Mouse (Mus musculus) kidney, embryonic 14.5 days (tissue): Measurements from ENCODE around the gene Palm. TPM values are rescaled to one million over a fixed set of nuclear protein-coding genes. Genes with fewer than 3 reads are reported as not detected.
A peak's percentile ranks its signal among the peaks of the same experiment; 100 is the strongest.

Source experiments
- ATAC-seq: fragments of 200-750 bp; cut with Nextera tagmentation; 2 replicates; pipeline ENCODE4 v1.8.0; 2017; ENCODE audit warnings: moderate number of reproducible peaks, mild to moderate bottlenecking, moderate TSS enrichment, moderate library complexity; ENCODE audit not compliant: low FRiP score, low TSS enrichment
- H3K27ac ChIP-seq: fragments of 300-500 bp; sonication (generic); 2 replicates; pipeline ENCODE4 v1.5.1; 2014; ENCODE audit warnings: low read depth, mild to moderate bottlenecking, low read length, moderate library complexity, mixed read lengths
- H3K27me3 ChIP-seq: fragments of 300-500 bp; sonication (generic); 2 replicates; pipeline ENCODE4 v1.6.1; 2014; ENCODE audit warnings: mild to moderate bottlenecking, low read length; ENCODE audit not compliant: control insufficient read depth, insufficient read depth
- H3K36me3 ChIP-seq: fragments of 300-500 bp; sonication (generic); 2 replicates; pipeline ENCODE4 v1.6.1; 2014; ENCODE audit warnings: low read length, mixed read lengths; ENCODE audit not compliant: control insufficient read depth, insufficient read depth
- H3K4me1 ChIP-seq: fragments of 300-500 bp; sonication (generic); 2 replicates; pipeline ENCODE4 v1.6.1; 2014; ENCODE audit warnings: low read length, mixed read lengths; ENCODE audit not compliant: control insufficient read depth, insufficient read depth
- H3K4me2 ChIP-seq: fragments of 300-500 bp; sonication (generic); replicated peaks from 2 replicates; pipeline ENCODE4 v1.6.1; 2014; ENCODE audit warnings: low read depth, mild to moderate bottlenecking, low read length
- H3K4me3 ChIP-seq: fragments of 300-500 bp; sonication (generic); 2 replicates; pipeline ENCODE4 v1.5.1; 2014; ENCODE audit warnings: mild to moderate bottlenecking, low read length
- H3K9ac ChIP-seq: fragments of 300-500 bp; sonication (generic); 2 replicates; pipeline ENCODE4 v1.6.1; 2014; ENCODE audit warnings: low read depth, mild to moderate bottlenecking, low read length, moderate library complexity
- H3K9me3 ChIP-seq: fragments of 300-500 bp; sonication (generic); 2 replicates; pipeline ENCODE4 v1.6.1; 2016; ENCODE audit warnings: low read length; ENCODE audit not compliant: control insufficient read depth
- WGBS: fragments of 180-500 bp; shearing (Covaris S2); extraction: QIAGEN DNeasy Blood & Tissue Kit; methylation state at CpG from one replicate; pipeline ENCODE4 v1.1.7; 2014; 5-methylcytosine and 5-hydroxymethylcytosine counted together
- polyA plus RNA-seq: library from polyadenylated mRNA; unstranded; fragments of >200 nt; fragmentation: Nextera tagmentation; extraction: Ambion mirVana; gene quantifications from 2 replicates; pipeline ENCODE4 v1.2.1, GENCODE M21; 2014

The Palm gene
- polyA plus RNA-seq, 1 experiment from 2014 or later = 136 TPM

GRCm38 (mm10) chr10:79767372-79768244, 25.8 kb upstream of the Palm start:
- H3K4me2 ChIP-seq = peak overlapping the region; percentile 96
- peaks cover 3% of the 10 kb centered on the region; the same call in 1 of the 2 replicates for H3K36me3 ChIP-seq
- H3K27me3 ChIP-seq = no peaks in the 10 kb centered on the region
- H3K27ac ChIP-seq = peak overlapping the region; percentile 82; the same call in 1 of the 2 replicates
- peak overlapping the region; percentile 67 for H3K4me3 ChIP-seq
- H3K4me1 ChIP-seq = peaks cover 25% of the 10 kb centered on the region
- 10% methylated on average over 40 of the region's 40 CpGs for WGBS
- H3K9ac ChIP-seq = peak overlapping the region; percentile 38
- peak; percentile 88 for ATAC-seq
- no peaks in the 10 kb centered on the region; the same call in 1 of the 2 replicates for H3K9me3 ChIP-seq

GRCm38 (mm10) chr10:79768400-79768799, 25.0 kb upstream of the Palm start:
- Histone ChIP-seq H3K4me1 (peaks cover 25% of the 10 kb centered on the region), H3K27me3 (no peaks in the 10 kb centered on the region), H3K36me3 (0 out of 2 replicates have a peak, but pooled peaks cover 3% of the 10 kb centered on the region), H3K4me3 (no peak overlapping the region), H3K4me2 (no peak overlapping the region), H3K9ac (no peak overlapping the region), H3K9me3 (no peaks in the 10 kb centered on the region; the same call in 1 of the 2 replicates), H3K27ac (no peak overlapping the region)
- WGBS = under 1% methylated on average over 5 of the region's 5 CpGs
- no peak for ATAC-seq

GRCm38 (mm10) chr10:79769329-79769728, 24.0 kb upstream of the Palm start:
- H3K36me3 ChIP-seq = 0 out of 2 replicates have a peak, but pooled peaks cover 3% of the 10 kb centered on the region
- no peaks in the 10 kb centered on the region; the same call in 1 of the 2 replicates for H3K9me3 ChIP-seq
- no peak overlapping the region for H3K9ac ChIP-seq
- 17% methylated on average over 4 of the region's 4 CpGs for WGBS
- no peaks in the 10 kb centered on the region for H3K27me3 ChIP-seq
- no peak overlapping the region for H3K4me3 ChIP-seq
- ATAC-seq = no peak
- no peak overlapping the region for H3K4me2 ChIP-seq
- H3K27ac ChIP-seq = no peak overlapping the region
- peaks cover 25% of the 10 kb centered on the region for H3K4me1 ChIP-seq

- peaks cover 11% of the 10 kb centered on the region for H3K4me1 ChIP-seq
- H3K27me3 ChIP-seq = no peaks in the 10 kb centered on the region
- no peak overlapping the region for H3K27ac ChIP-seq
- H3K9me3 ChIP-seq = no peaks in the 10 kb centered on the region; the same call in 1 of the 2 replicates
- no peak overlapping the region for H3K4me3 ChIP-seq
- no peaks in the 10 kb centered on the region for H3K36me3 ChIP-seq
- 94% methylated on average over 3 of the region's 3 CpGs for WGBS
- ATAC-seq = no peak
- no peak overlapping the region for H3K9ac ChIP-seq
- H3K4me2 ChIP-seq = no peak overlapping the region
Measured at GRCm38 (mm10) chr10:79772320-79772719, 21.1 kb upstream of the Palm start.

- no peak overlapping the region for H3K27ac ChIP-seq
- H3K4me2 ChIP-seq = no peak overlapping the region
- H3K36me3 ChIP-seq = no peaks in the 10 kb centered on the region
- peaks cover 15% of the 10 kb centered on the region for H3K4me1 ChIP-seq
- no peak overlapping the region for H3K9ac ChIP-seq
- H3K27me3 ChIP-seq = no peaks in the 10 kb centered on the region
- H3K9me3 ChIP-seq = no peaks in the 10 kb centered on the region; the same call in 1 of the 2 replicates
- ATAC-seq = no peak
- 89% methylated on average over 2 of the region's 2 CpGs for WGBS
- H3K4me3 ChIP-seq = no peak overlapping the region
Measured at GRCm38 (mm10) chr10:79773208-79773607, 20.2 kb upstream of the Palm start.

GRCm38 (mm10) chr10:79774486-79775279, 18.7 kb upstream of the Palm start:
- Histone ChIP-seq H3K27ac (no peak overlapping the region), H3K4me1 (peaks cover 11% of the 10 kb centered on the region), H3K9ac (no peak overlapping the region), H3K36me3 (no peaks in the 10 kb centered on the region), H3K9me3 (no peaks in the 10 kb centered on the region; the same call in 1 of the 2 replicates), H3K4me3 (no peak overlapping the region), H3K27me3 (0 out of 2 replicates have a peak, but pooled peaks cover 4% of the 10 kb centered on the region), H3K4me2 (no peak overlapping the region)
- 67% methylated on average over 5 of the region's 5 CpGs for WGBS
- no peak for ATAC-seq

GRCm38 (mm10) chr10:79777103-79777531, 16.3 kb upstream of the Palm start, which contains the start of gene Fstl3:
Gene Fstl3 (plus strand): TSS chr10:79777272.
- no peaks in the 10 kb centered on the region; the same call in 1 of the 2 replicates for H3K9me3 ChIP-seq
- peak within 1 kb of the TSS; percentile 53 for H3K4me3 ChIP-seq
- peak within 1 kb of the TSS; percentile 72 for H3K4me2 ChIP-seq
- H3K27me3 ChIP-seq = peaks cover 8% of the 10 kb centered on the region; the same call in 1 of the 2 replicates
- WGBS = 1% methylated on average over 39 of the region's 39 CpGs
- no peak within 1 kb of the TSS for H3K27ac ChIP-seq
- H3K9ac ChIP-seq = peak within 1 kb of the TSS; percentile 64
- no peak for ATAC-seq
- peaks cover 21% of the 10 kb centered on the region for H3K4me1 ChIP-seq
- H3K36me3 ChIP-seq = no peaks in the 10 kb centered on the region

- Histone ChIP-seq H3K9ac (peak overlapping the region; percentile 28; the same call in 1 of the 2 replicates), H3K4me3 (peak overlapping the region; percentile 53; the same call in 1 of the 2 replicates), H3K9me3 (no peaks in the 10 kb centered on the region), H3K27me3 (peaks cover 8% of the 10 kb centered on the region; the same call in 1 of the 2 replicates), H3K36me3 (no peaks in the 10 kb centered on the region), H3K4me2 (peak overlapping the region; percentile 72), H3K4me1 (peaks cover 21% of the 10 kb centered on the region), H3K27ac (no peak overlapping the region)
- ATAC-seq = no peak
- 15% methylated on average over 15 of the region's 15 CpGs for WGBS
Measured at GRCm38 (mm10) chr10:79778006-79778405, 15.4 kb upstream of the Palm start.
